Mouse (Mus musculus) liver, embryonic 15.5 days (tissue): Measurements from ENCODE around the gene Gm17542. TPM values are rescaled to one million over a fixed set of nuclear protein-coding genes. Genes with fewer than 3 reads are reported as not detected.
A peak's percentile ranks its signal among the peaks of the same experiment; 100 is the strongest.
"Not testable (repeated sequence)": the region's sequence is repeated elsewhere in the genome, so short reads cannot be mapped to it uniquely, and the experiment has no call there.

Experiments
- ATAC-seq: fragments of 200-750 bp; cut with Nextera tagmentation; 2 replicates; pipeline ENCODE4 v1.8.0; 2017; ENCODE audit warnings: moderate number of reproducible peaks, mild to moderate bottlenecking, moderate library complexity; ENCODE audit not compliant: insufficient read depth
- H3K27ac ChIP-seq: fragments of 300-500 bp; sonication (generic); replicated peaks from 2 replicates; pipeline ENCODE4 v1.5.1; 2015; ENCODE audit warnings: mild to moderate bottlenecking, inconsistent platforms
- H3K27me3 ChIP-seq: fragments of 300-500 bp; sonication (generic); 2 replicates; pipeline ENCODE4 v1.6.1; 2015; ENCODE audit warnings: mild to moderate bottlenecking, inconsistent platforms
- H3K36me3 ChIP-seq: fragments of 300-500 bp; sonication (generic); replicated peaks from 2 replicates; pipeline ENCODE4 v1.6.1; 2015; ENCODE audit warnings: moderate library complexity, mild to moderate bottlenecking, inconsistent platforms
- H3K4me1 ChIP-seq: fragments of 300-500 bp; sonication (generic); replicated peaks from 2 replicates; pipeline ENCODE4 v1.6.1; 2015; ENCODE audit warnings: inconsistent platforms
- H3K4me2 ChIP-seq: fragments of 300-500 bp; sonication (generic); 2 replicates; pipeline ENCODE4 v1.6.1; 2015; ENCODE audit warnings: moderate library complexity, mild to moderate bottlenecking, inconsistent platforms
- H3K4me3 ChIP-seq: fragments of 300-500 bp; sonication (generic); replicated peaks from 2 replicates; pipeline ENCODE4 v1.5.1; 2015; ENCODE audit warnings: mild to moderate bottlenecking, inconsistent platforms
- H3K9ac ChIP-seq: fragments of 300-500 bp; sonication (generic); 2 replicates; pipeline ENCODE4 v1.6.1; 2015; ENCODE audit warnings: moderate library complexity, mild to moderate bottlenecking, inconsistent platforms
- H3K9me3 ChIP-seq: fragments of 300-500 bp; sonication (generic); replicated peaks from 2 replicates; pipeline ENCODE4 v1.6.1; 2016; ENCODE audit warnings: inconsistent platforms
- WGBS: fragments of 180-500 bp; shearing (Covaris S2); methylation state at CpG from one replicate; pipeline ENCODE4 v1.1.7; 2015; ENCODE audit warnings: mixed read lengths; ENCODE audit not compliant: insufficient replicate concordance; 5-methylcytosine and 5-hydroxymethylcytosine counted together
- polyA plus RNA-seq: library from polyadenylated mRNA; unstranded; fragments of >200 nt; fragmentation: Nextera tagmentation; extraction: Ambion mirVana; gene quantifications from 2 replicates; pipeline ENCODE4 v1.2.1, GENCODE M21; 2015

Gm17542 gene
- polyA plus RNA-seq, result not detected in 2 replicates

- H3K4me1 ChIP-seq, H3K36me3 ChIP-seq, H3K9me3 ChIP-seq, H3K4me3 ChIP-seq, H3K27me3 ChIP-seq, H3K4me2 ChIP-seq, H3K9ac ChIP-seq, H3K27ac ChIP-seq, ATAC-seq: not testable (repeated sequence)
Measured at GRCm38 (mm10) chr10:58718110-58718509, at the start of gene Gm17542. Gene Gm17542 (minus strand): TSS chr10:58718210.

DNA sequence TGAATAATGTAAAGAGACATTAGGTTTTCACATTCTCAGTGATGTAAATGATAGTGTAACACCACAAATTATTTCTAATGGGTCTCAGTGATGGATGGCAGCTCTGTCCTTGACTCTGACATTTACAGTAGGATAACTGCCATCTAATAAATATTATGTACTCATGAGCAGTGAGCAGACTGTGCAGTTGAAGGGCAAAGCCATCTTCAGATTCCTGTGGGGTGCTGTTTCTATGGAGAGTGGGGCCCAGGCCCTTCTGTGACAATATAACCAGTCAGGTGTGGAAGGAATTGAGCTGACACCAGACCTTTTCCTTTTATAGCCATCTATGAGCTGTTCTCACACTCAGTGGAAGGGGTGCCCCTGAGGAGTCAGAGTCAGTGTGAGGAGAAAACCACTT, 21.8 kb upstream of the Gm17542 start:
- no peak overlapping the region for H3K4me3 ChIP-seq
- no peaks in the 10 kb centered on the region for H3K36me3 ChIP-seq
- H3K4me2 ChIP-seq, result no peak overlapping the region
- H3K27ac ChIP-seq, result no peak overlapping the region
- ATAC-seq, result no peak
- no peaks in the 10 kb centered on the region for H3K4me1 ChIP-seq
- no peak overlapping the region for H3K9ac ChIP-seq
- H3K27me3 ChIP-seq, result no peaks in the 10 kb centered on the region
- no peaks in the 10 kb centered on the region for H3K9me3 ChIP-seq

GRCm38 (mm10) chr10:58738152-58738551, 20.1 kb upstream of the Gm17542 start:
- WGBS, result 47% methylated on average over 7 of the region's 7 CpGs
- Histone ChIP-seq H3K27ac (no peak overlapping the region), H3K9me3 (no peaks in the 10 kb centered on the region), H3K9ac (no peak overlapping the region), H3K4me2 (no peak overlapping the region), H3K4me1 (no peaks in the 10 kb centered on the region), H3K27me3 (no peaks in the 10 kb centered on the region), H3K36me3 (no peaks in the 10 kb centered on the region), H3K4me3 (no peak overlapping the region)
- ATAC-seq, result no peak

- 51% methylated on average over 3 of the region's 3 CpGs for WGBS
- H3K9ac ChIP-seq, result no peak overlapping the region
Measured at GRCm38 (mm10) chr10:58714789-58715148, 3.2 kb downstream of the Gm17542 start.

GRCm38 (mm10) chr10:58713855-58714788, 3.9 kb downstream of the Gm17542 start:
- no peak for ATAC-seq
- Histone ChIP-seq H3K4me3 (no peak overlapping the region), H3K4me2 (peak overlapping the region; percentile 39), H3K27ac (no peak overlapping the region), H3K9me3 (no peaks in the 10 kb centered on the region), H3K27me3 (no peaks in the 10 kb centered on the region), H3K4me1 (no peaks in the 10 kb centered on the region), H3K9ac (no peak overlapping the region), H3K36me3 (no peaks in the 10 kb centered on the region)
- 19% methylated on average over 24 of the region's 24 CpGs for WGBS

More at GRCm38 (mm10) chr10:58714789-58715148, 3.2 kb downstream of the Gm17542 start:
- no peaks in the 10 kb centered on the region for H3K4me1 ChIP-seq
- no peaks in the 10 kb centered on the region for H3K9me3 ChIP-seq
- H3K4me2 ChIP-seq, result no peak overlapping the region
- no peak for ATAC-seq
- H3K27ac ChIP-seq, result no peak overlapping the region
- H3K4me3 ChIP-seq, result no peak overlapping the region
- H3K27me3 ChIP-seq, result no peaks in the 10 kb centered on the region
- H3K36me3 ChIP-seq, result no peaks in the 10 kb centered on the region

- Histone ChIP-seq H3K9me3 (no peaks in the 10 kb centered on the region), H3K9ac (no peak overlapping the region), H3K4me1 (no peaks in the 10 kb centered on the region), H3K4me3 (no peak overlapping the region), H3K27ac (no peak overlapping the region), H3K36me3 (no peaks in the 10 kb centered on the region), H3K4me2 (no peak overlapping the region), H3K27me3 (no peaks in the 10 kb centered on the region)
- no peak for ATAC-seq
- WGBS, result 64% methylated on average over 7 of the region's 7 CpGs
Measured at GRCm38 (mm10) chr10:58713225-58713624, 4.8 kb downstream of the Gm17542 start.

- Histone ChIP-seq H3K4me2 (no peak overlapping the region), H3K4me1 (no peaks in the 10 kb centered on the region), H3K27me3 (no peaks in the 10 kb centered on the region), H3K36me3 (no peaks in the 10 kb centered on the region), H3K9ac (no peak overlapping the region), H3K4me3 (no peak overlapping the region), H3K9me3 (no peaks in the 10 kb centered on the region), H3K27ac (no peak overlapping the region)
- no peak for ATAC-seq
- 68% methylated on average over 4 of the region's 4 CpGs for WGBS
Measured at GRCm38 (mm10) chr10:58709021-58709420, 9.0 kb downstream of the Gm17542 start.

DNA sequence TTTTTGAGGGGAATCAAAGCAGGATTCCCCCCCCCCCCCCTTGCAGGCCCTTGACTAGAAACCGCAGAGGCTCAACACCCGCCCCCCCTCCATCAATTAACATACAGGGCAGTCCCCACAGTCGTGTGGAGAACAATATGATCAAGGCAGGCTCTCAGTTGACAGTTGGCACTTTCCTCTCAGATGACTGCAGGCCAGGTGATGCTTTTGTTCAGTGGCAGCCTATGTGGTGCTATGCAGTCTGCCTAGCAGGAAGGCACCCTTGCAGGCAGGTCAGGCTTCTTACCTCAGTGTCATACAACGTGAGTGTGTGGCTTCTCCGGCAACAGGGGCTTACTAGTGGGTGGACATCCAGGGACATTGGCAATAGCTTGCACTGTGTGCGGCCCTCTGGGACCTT, 17.4 kb downstream of the Gm17542 start:
- Histone ChIP-seq H3K9me3 (no peaks in the 10 kb centered on the region), H3K4me2 (no peak overlapping the region), H3K27me3 (no peaks in the 10 kb centered on the region), H3K36me3 (no peaks in the 10 kb centered on the region), H3K4me3 (no peak overlapping the region), H3K9ac (no peak overlapping the region), H3K27ac (no peak overlapping the region), H3K4me1 (no peaks in the 10 kb centered on the region)
- 41% methylated on average over 6 of the region's 6 CpGs for WGBS
- ATAC-seq, result no peak

GRCm38 (mm10) chr10:58700160-58700559, 17.9 kb downstream of the Gm17542 start:
- no peak overlapping the region for H3K4me2 ChIP-seq
- H3K27ac ChIP-seq, result no peak overlapping the region
- H3K36me3 ChIP-seq, result no peaks in the 10 kb centered on the region
- no peak overlapping the region for H3K4me3 ChIP-seq
- ATAC-seq, result no peak
- H3K9ac ChIP-seq, result no peak overlapping the region
- no peaks in the 10 kb centered on the region for H3K27me3 ChIP-seq
- no peaks in the 10 kb centered on the region for H3K9me3 ChIP-seq
- 23% methylated on average over 4 of the region's 4 CpGs for WGBS
- H3K4me1 ChIP-seq, result no peaks in the 10 kb centered on the region

DNA sequence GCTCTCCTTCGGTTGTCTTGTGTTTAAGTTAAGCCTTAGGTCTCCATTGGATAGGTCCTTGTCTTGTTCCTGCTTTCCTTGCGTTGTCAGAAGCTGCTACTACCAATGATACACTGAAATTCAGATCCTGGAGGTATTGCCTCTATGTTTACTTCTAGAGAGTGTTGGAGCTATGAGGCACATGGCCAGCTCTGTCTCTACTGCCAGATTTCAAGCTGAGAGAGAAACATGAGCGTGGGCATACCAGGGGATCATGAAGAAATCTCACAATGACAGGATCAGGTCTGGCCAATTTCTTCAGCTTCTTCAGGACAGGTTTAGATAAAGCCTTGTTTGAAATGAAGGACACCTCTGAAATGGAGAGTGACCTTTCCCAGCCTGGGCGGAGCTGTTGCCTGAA, 19.1 kb downstream of the Gm17542 start:
- Histone ChIP-seq H3K27me3 (no peaks in the 10 kb centered on the region), H3K4me1 (no peaks in the 10 kb centered on the region), H3K4me2 (no peak overlapping the region), H3K9ac (no peak overlapping the region), H3K27ac (no peak overlapping the region), H3K4me3 (no peak overlapping the region), H3K36me3 (no peaks in the 10 kb centered on the region), H3K9me3 (no peaks in the 10 kb centered on the region)
- ATAC-seq, result no peak
- 51% methylated on average over 4 of the region's 4 CpGs for WGBS

GRCm38 (mm10) chr10:58691051-58691450, 27.0 kb downstream of the Gm17542 start:
- no peaks in the 10 kb centered on the region for H3K27me3 ChIP-seq
- WGBS, result 65% methylated on average over 7 of the region's 7 CpGs
- no peaks in the 10 kb centered on the region for H3K4me1 ChIP-seq
- H3K9me3 ChIP-seq, result no peaks in the 10 kb centered on the region
- no peak overlapping the region for H3K27ac ChIP-seq
- no peak overlapping the region for H3K4me2 ChIP-seq
- H3K36me3 ChIP-seq, result no peaks in the 10 kb centered on the region
- H3K9ac ChIP-seq, result no peak overlapping the region
- no peak overlapping the region for H3K4me3 ChIP-seq
- ATAC-seq, result no peak

GRCm38 (mm10) chr10:58679298-58679697, 38.7 kb downstream of the Gm17542 start:
- H3K27ac ChIP-seq, result no peak overlapping the region
- no peaks in the 10 kb centered on the region for H3K36me3 ChIP-seq
- H3K4me2 ChIP-seq, result no peak overlapping the region
- H3K27me3 ChIP-seq, result no peaks in the 10 kb centered on the region
- no peak overlapping the region for H3K4me3 ChIP-seq
- no peak overlapping the region for H3K9ac ChIP-seq
- no peaks in the 10 kb centered on the region for H3K9me3 ChIP-seq
- H3K4me1 ChIP-seq, result no peaks in the 10 kb centered on the region
- WGBS, result 63% methylated on average over 6 of the region's 6 CpGs
- no peak for ATAC-seq
